Mouse (Mus musculus): Measurements from ENCODE around the gene Hacd1.

Gene Hacd1

GRCm38 (mm10) chr2:14005121-14005520, 50.8 kb downstream of the Hacd1 start:
- no peak for DNase-seq (ENCODE audit: low spot score in 2 of 2)

GRCm38 (mm10) chr2:13960136-13960535, 95.8 kb downstream of the Hacd1 start:
- no peak for DNase-seq (ENCODE audit: low spot score in 2 of 2)

- no peak for DNase-seq (ENCODE audit: low spot score in 2 of 2)
Measured at GRCm38 (mm10) chr2:13956463-13956862, 99.5 kb downstream of the Hacd1 start.

- DNase-seq (ENCODE audit: low spot score in 2 of 2), result no peak
Measured at GRCm38 (mm10) chr2:13938118-13938517, 117.8 kb downstream of the Hacd1 start.

GRCm38 (mm10) chr2:13935343-13935742, 120.6 kb downstream of the Hacd1 start:
- DNase-seq (ENCODE audit: low spot score in 2 of 2), result no peak

- no peak for DNase-seq (ENCODE audit: low spot score in 2 of 2)
Measured at GRCm38 (mm10) chr2:13932253-13932652, 123.7 kb downstream of the Hacd1 start.

- no peak for DNase-seq (ENCODE audit: low spot score in 2 of 2)
Measured at GRCm38 (mm10) chr2:13930724-13931123, 125.2 kb downstream of the Hacd1 start.

GRCm38 (mm10) chr2:13888568-13888967, 167.4 kb downstream of the Hacd1 start:
- no peak for DNase-seq (ENCODE audit: low spot score in 2 of 2)

- no peak for DNase-seq (ENCODE audit: low spot score in 2 of 2)
Measured at GRCm38 (mm10) chr2:13857461-13857860, 198.5 kb downstream of the Hacd1 start.

- no peak for DNase-seq (ENCODE audit: low spot score in 2 of 2)
Measured at GRCm38 (mm10) chr2:13855510-13855909, 200.4 kb downstream of the Hacd1 start.

- no peak for DNase-seq (ENCODE audit: low spot score in 2 of 2)
Measured at GRCm38 (mm10) chr2:13836310-13836709, 219.6 kb downstream of the Hacd1 start.

GRCm38 (mm10) chr2:13834989-13835388, 220.9 kb downstream of the Hacd1 start:
- no peak for DNase-seq (ENCODE audit: low spot score in 2 of 2)

- no peak for DNase-seq (ENCODE audit: low spot score in 2 of 2)
Measured at GRCm38 (mm10) chr2:13816645-13817044, 239.3 kb downstream of the Hacd1 start.

GRCm38 (mm10) chr2:13808593-13808992, 247.3 kb downstream of the Hacd1 start:
- DNase-seq (ENCODE audit: low spot score in 2 of 2), result no peak

GRCm38 (mm10) chr2:13808008-13808407, 247.9 kb downstream of the Hacd1 start:
- DNase-seq (ENCODE audit: low spot score in 2 of 2), result no peak

- no peak for DNase-seq (ENCODE audit: low spot score in 2 of 2)
Measured at GRCm38 (mm10) chr2:13806120-13806519, 249.8 kb downstream of the Hacd1 start.

- no peak for DNase-seq (ENCODE audit: low spot score in 2 of 2)
Measured at GRCm38 (mm10) chr2:13800639-13801038, 255.3 kb downstream of the Hacd1 start.
